ENCODE assay signal across 13 mouse cellular contexts in the genomic region with DNA sequence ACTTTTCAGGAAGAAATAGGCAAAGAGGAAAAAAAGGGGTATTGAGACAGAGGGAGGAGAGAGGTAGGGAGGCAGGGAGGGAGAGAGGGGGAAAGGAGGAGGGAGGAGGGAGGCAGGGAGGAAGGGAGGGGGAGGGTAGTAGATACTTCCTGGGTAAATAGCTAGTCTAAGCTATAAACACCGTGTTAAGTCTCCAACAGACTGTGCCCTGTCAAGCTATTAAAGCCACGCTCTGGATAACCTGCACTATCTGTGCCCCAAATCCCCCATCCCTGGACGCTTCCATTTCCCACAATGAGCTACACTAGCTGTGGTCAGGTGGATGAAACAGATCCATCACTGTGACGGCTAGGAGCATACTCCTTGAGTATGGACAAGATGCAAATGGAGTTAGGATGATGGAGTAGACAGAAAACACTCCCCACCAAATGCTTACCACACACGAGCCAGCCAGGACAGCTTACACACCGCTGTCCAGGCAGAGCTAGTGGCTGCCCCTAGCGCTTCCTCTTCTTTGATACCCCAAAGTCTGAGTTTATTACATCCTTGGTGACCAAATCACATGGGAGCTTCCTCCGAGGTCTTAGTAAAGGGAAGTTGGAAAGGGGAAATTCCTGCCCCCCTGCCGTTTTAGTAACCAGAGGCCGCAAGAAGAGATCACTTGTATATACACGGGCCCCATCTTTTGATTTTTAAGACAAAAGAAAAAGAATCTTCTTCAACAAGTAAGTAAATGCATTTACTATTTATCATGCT. TPM values are rescaled to one million over a fixed set of nuclear protein-coding genes. Genes with fewer than 3 reads are reported as not detected.
DNase-seq lines count a peak whose midpoint lies in the region; ATAC-seq and TF ChIP-seq lines count a peak whose summit lies in the region.
"Had no signal": no experiment of that assay in that cellular context is flagged by ENCODE, and none has a peak within 500 bp of the region (broad histone marks: within the 10 kb centered on the region; RNA-seq: fewer than 3 reads in every experiment).

No protein-coding gene starts in this region.

- no peaks in the 10 kb centered on the region for H3K9me3 ChIP-seq in G1E (replicated peaks)
- H3K9me3 ChIP-seq: limb, embryonic 10.5 days had no signal

- TF ChIP-seq POLR2A in liver, adult 2 months (IDR thresholded peaks at IDR 0.05; ENCODE audit: extremely low read depth, insufficient read depth, low read length) = no peak

- no peak for TF ChIP-seq CTCF in liver, adult 2 months (IDR thresholded peaks at IDR 0.05; ENCODE audit: low read depth, low read length)
- TF ChIP-seq CTCF in G1E (IDR thresholded peaks at IDR 0.05; ENCODE audit: low read depth, low read length) = no peak

- no peaks in the 10 kb centered on the region for H3K79me2 ChIP-seq in liver, adult 2 months (ENCODE audit: control insufficient read depth, insufficient read depth, low read length)

- 0 out of 2 replicates have a peak overlapping the region, but pooled peaks have one; percentile 1 for H3K4me3 ChIP-seq in liver, adult 2 months (ENCODE audit: insufficient read depth, low read depth, low read length)
- H3K4me3 ChIP-seq in G1E (ENCODE audit: low read depth, low read length) = peak overlapping the region; percentile 40
- no peak overlapping the region for H3K4me3 ChIP-seq in brown adipose tissue, adult 24 weeks (ENCODE audit: insufficient read depth, low read depth, low read length)
- H3K4me3 ChIP-seq: limb, embryonic 10.5 days; myocyte had no signal

- ATAC-seq in G1E (ENCODE audit: extremely low read depth, insufficient number of reproducible peaks, low FRiP score, poor library complexity, severe bottlenecking) = no peak
- ATAC-seq in monocyte, adult 5-6 weeks (replicated peaks; ENCODE audit: insufficient number of reproducible peaks, low FRiP score, low TSS enrichment, poor library complexity, severe bottlenecking) = peak; percentile 83

- H3K36me3 ChIP-seq in liver, adult 2 months (ENCODE audit: control insufficient read depth, insufficient read depth, low read length) = no peaks in the 10 kb centered on the region
- no peaks in the 10 kb centered on the region for H3K36me3 ChIP-seq in G1E (replicated peaks)
- H3K36me3 ChIP-seq: limb, embryonic 10.5 days had no signal

- peaks cover 2% of the 10 kb centered on the region; the same call in 1 of the 2 replicates for H3K4me1 ChIP-seq in liver, adult 2 months (ENCODE audit: control insufficient read depth, insufficient read depth, low read length)
- peaks cover 70% of the 10 kb centered on the region for H3K4me1 ChIP-seq in G1E (ENCODE audit: insufficient read depth, low read depth, low read length)
- H3K4me1 ChIP-seq in brown adipose tissue, adult 24 weeks (ENCODE audit: control insufficient read depth, insufficient read depth, insufficient read length, low read length) = no peaks in the 10 kb centered on the region

- DNase-seq in liver, adult 2 months (ENCODE audit: extremely low read depth, low read depth, low spot score) = peak; percentile 44
- DNase-seq in liver (no peak), G1E (ENCODE audit: low spot score) (peak; percentile 45)
- no peak for DNase-seq in urinary bladder, adult 2 months (ENCODE audit: low spot score)
- no peak for DNase-seq in cerebellum, adult 9-10 months
- DNase-seq: cerebellum, postnatal 25 days; heart, postnatal 4 days; kidney, adult 11 months; thymus, postnatal 14 days had no signal

- no peaks in the 10 kb centered on the region for H3K27me3 ChIP-seq in liver, adult 2 months (ENCODE audit: control insufficient read depth, insufficient read depth, low read length)
- no peaks in the 10 kb centered on the region for H3K27me3 ChIP-seq in G1E (ENCODE audit: insufficient read depth, low read length)

- WGBS in liver, adult 2 months = 72% methylated on average over 11 of the region's 11 CpGs

- no peak overlapping the region for H3K9ac ChIP-seq in liver, adult 2 months (ENCODE audit: low read depth, low read length)

- no peak overlapping the region for H3K27ac ChIP-seq in liver, adult 2 months (replicated peaks; ENCODE audit: insufficient read depth, low read depth, low read length)
- H3K27ac ChIP-seq in brown adipose tissue, adult 24 weeks (replicated peaks; ENCODE audit: low read depth, low read length) = 0 out of 2 replicates have a peak overlapping the region, but pooled peaks have one; percentile 30
- H3K27ac ChIP-seq: limb, embryonic 10.5 days had no signal

RNA-seq across cellular contexts. Expression of a gene that starts 1.6 kb away (rescaled TPM):
- total RNA-seq in liver, adult 2 months (2014; rRNA removed) = 0.28 and 0.67 TPM in 2 replicates
- 0.29 TPM in 1 of 2 replicates, not detected in the other for polyA plus RNA-seq in liver, adult 2 months (2012; rRNA removed)
- total RNA-seq in G1E (2014; fragmentation: Nextera tagmentation) = 62.1 and 77.0 TPM in 2 replicates
- total RNA-seq in G1E (2017) = 4.9 and 5.3 TPM in 2 replicates
- 2.2 and 3.0 TPM in 2 replicates for polyA plus RNA-seq in G1E (2012)
- 1.0 TPM in 1 of 2 replicates, not detected in the other for polyA plus RNA-seq in brown adipose tissue, adult 24 weeks (2012; ENCODE audit: insufficient read depth, insufficient read length, missing spikeins)
- 5.9 to 10.5 TPM (median 6.7 TPM) in 3 replicates for total RNA-seq in monocyte, adult 5-6 weeks (2017)
- 1.8 and 2.4 TPM in 2 replicates for polyA plus RNA-seq in urinary bladder, adult 2 months (2012; rRNA removed)

RNA-seq across cellular contexts. Expression of a gene that starts 4.5 kb away (rescaled TPM):
- total RNA-seq in liver, adult 2 months (2014; rRNA removed) = 1.9 and 2.8 TPM in 2 replicates
- 8.0 and 8.5 TPM in 2 replicates for polyA plus RNA-seq in liver, adult 2 months (2012; rRNA removed)
- total RNA-seq in G1E (2014; fragmentation: Nextera tagmentation) (56.4 and 60.6 TPM in 2 replicates), G1E (2017) (26.4 and 28.4 TPM in 2 replicates)
- 355 and 468 TPM in 2 replicates for polyA plus RNA-seq in G1E (2012)
- polyA plus RNA-seq in brown adipose tissue, adult 24 weeks (2012; ENCODE audit: insufficient read depth, insufficient read length, missing spikeins) = 15.4 and 21.4 TPM in 2 replicates
- total RNA-seq in monocyte, adult 5-6 weeks (2017) = 14.6 to 25.9 TPM (median 16.7 TPM) in 3 replicates
- 44.3 and 44.8 TPM in 2 replicates for polyA plus RNA-seq in urinary bladder, adult 2 months (2012; rRNA removed)

RNA-seq across cellular contexts. Expression of a gene that starts 24.0 kb away (rescaled TPM):
- total RNA-seq in liver, adult 2 months (2014; rRNA removed) = 70.6 and 82.1 TPM in 2 replicates
- polyA plus RNA-seq in liver, adult 2 months (2012; rRNA removed) = 46.9 and 55.2 TPM in 2 replicates
- total RNA-seq in G1E (2014; fragmentation: Nextera tagmentation) = 1.7 TPM in 1 of 2 replicates, not detected in the other
- 0.16 TPM in 1 of 2 replicates, not detected in the other for total RNA-seq in G1E (2017)
- not detected in 2 replicates for polyA plus RNA-seq in G1E (2012)
- 11.3 and 14.4 TPM in 2 replicates for polyA plus RNA-seq in brown adipose tissue, adult 24 weeks (2012; ENCODE audit: insufficient read depth, insufficient read length, missing spikeins)
- not detected in 3 replicates for total RNA-seq in monocyte, adult 5-6 weeks (2017)
- polyA plus RNA-seq in urinary bladder, adult 2 months (2012; rRNA removed) = 12.7 and 13.8 TPM in 2 replicates

Comparison
In these comparisons a context has a peak if more than half of its experiments do, and no peak if none do; other contexts are left out.
1. DNase-seq: peak in liver, adult 2 months (single experiment) and G1E (single experiment); none in liver (single experiment), urinary bladder, adult 2 months (single experiment) and cerebellum, adult 9-10 months (single experiment).
2. RNA of a gene that starts 24.0 kb away (polyA plus RNA-seq): 46.9 to 55.2 TPM in liver, adult 2 months, 11.3 to 14.4 TPM in brown adipose tissue, adult 24 weeks and 12.7 to 13.8 TPM in urinary bladder, adult 2 months; not detected in G1E; every median in the first group is over 10 times any median in the second.